Mouse (Mus musculus): ENCODE measurements around the gene Tmem86b.

DNA sequence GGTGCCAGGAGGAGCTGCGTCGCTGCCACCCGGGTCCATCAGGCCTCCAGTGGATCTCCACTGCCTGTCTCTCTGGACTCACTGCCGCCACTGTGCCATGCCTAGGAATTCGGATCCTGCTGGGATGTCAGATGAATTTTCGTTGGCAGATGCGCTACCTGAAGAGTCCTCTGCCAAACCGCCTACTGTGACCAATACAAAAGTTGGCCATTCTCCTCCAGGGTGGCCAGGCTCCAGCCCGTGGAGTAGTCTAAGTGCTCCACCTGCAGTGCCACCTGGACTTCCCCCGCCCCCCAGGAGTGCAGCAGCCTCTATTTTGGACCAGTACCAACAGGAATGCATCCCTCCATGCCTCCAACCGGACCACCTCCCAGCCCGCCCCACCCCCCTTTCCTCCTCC is 19.7 kb downstream of the Tmem86b start:
- TF ChIP-seq CTCF (IDR thresholded peaks at IDR 0.05; ENCODE audit: borderline replicate concordance, extremely low read depth, insufficient read depth, insufficient read length) (no peak), POLR2A (IDR thresholded peaks at IDR 0.05; ENCODE audit: borderline replicate concordance, extremely low read depth, insufficient read depth, insufficient read length, poor library complexity, severe bottlenecking) (no peak)

Data from brain, embryonic 14.5 days (tissue).